Mouse (Mus musculus) activated CD4-positive, CD25-positive, alpha-beta regulatory T cell, adult 9 weeks (primary cell): Measurements from ENCODE around the gene Zfp160. TPM values are rescaled to one million over a fixed set of nuclear protein-coding genes. Genes with fewer than 3 reads are reported as not detected.

Experiments
- polyA plus RNA-seq: library from polyadenylated mRNA; unstranded; fragments of 100-300 nt; shearing (Covaris generic); gene quantifications from one replicate; pipeline ENCODE4 v1.2.1, GENCODE M21; 2017

Zfp160 gene
- 21.7 TPM for polyA plus RNA-seq

DNA sequence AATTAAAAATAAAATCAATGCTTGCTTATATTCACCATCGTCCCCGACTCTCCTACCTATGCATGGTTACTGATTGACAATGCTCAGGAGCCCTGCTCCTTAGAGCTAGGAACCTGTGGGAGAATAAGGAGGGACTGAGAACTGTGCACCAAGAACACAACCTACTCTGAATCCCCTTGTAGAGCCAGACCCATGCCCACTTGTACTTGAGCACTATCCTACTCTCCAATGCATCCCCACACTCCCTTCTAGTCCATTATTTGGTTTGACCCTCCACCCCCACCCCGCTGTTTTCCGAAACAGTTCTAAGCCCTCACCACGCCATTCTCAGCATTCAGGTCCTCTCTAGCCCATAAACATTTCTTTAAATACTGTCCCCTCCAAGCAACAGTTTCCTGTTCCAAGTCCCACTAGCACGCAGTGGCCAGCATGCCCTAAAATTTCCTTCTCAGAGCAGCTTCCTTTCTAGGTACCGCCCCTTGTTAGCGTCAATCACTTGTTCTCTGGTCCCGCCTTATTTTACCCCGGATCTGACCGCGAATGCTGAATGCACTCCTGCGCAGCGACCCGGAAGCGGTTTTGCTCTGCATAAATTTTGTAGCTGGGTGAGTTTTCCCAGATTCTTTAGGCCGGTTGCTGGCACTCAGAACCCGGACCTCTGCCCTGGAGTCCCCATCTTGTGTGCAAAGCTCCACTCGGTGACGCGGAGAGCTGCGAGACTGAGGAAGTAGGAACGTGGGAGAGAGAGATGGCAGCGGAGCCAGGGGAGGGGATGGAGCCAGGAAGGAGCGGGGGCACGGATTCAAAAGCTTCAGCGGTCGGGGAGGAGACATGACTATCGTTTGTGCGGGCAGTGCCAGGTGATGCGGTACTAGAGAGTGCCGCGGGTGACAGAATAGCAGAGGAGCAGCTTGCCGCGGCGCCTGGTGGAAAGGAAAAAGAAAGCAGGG, at the start of gene Zfp160:
Gene Zfp160 (plus strand): TSS at position 522 of the 950 bp plus-strand sequence.

DNA sequence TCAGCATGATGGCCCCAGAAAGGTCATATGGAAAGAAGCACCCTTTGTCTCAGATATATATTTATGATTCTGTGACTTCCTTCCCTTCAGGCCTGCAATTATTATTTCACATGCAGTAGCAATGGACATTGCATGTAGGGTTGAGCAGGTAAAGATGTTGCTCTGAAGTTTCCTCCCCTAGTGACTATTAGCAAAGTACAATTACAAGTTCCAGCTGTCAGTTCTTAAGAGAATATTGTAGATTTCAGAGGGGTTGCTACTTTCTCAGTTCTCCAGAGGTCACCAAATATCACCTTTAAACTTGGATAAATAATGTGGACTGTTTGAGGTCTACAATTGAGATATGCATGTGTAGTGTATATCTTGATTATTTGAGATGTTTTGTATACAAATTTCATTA, 12.3 kb upstream of the Zfp160 start, which contains the start of gene Vmn1r233:
Gene Vmn1r233 (minus strand): TSS at position 101 of the 400 bp plus-strand sequence.

Other genes starting within 250 kb of the Zfp160 start
- gene Vmn1r228, start 222.7 kb upstream of the Zfp160 start, polyA plus RNA-seq = not detected
- 0.02 TPM for gene Vmn1r229, start 197.3 kb upstream of the Zfp160 start, polyA plus RNA-seq
- gene Vmn1r230, start 168.5 kb upstream of the Zfp160 start, polyA plus RNA-seq = not detected
- not detected for gene Vmn1r231, start 103.8 kb upstream of the Zfp160 start, polyA plus RNA-seq
- not detected for gene Vmn1r232, start 89.2 kb upstream of the Zfp160 start, polyA plus RNA-seq
- gene Ppp2r1a, start 63.6 kb upstream of the Zfp160 start, polyA plus RNA-seq = 312 TPM
- gene Vmn1r233, start 12.4 kb upstream of the Zfp160 start, polyA plus RNA-seq = not detected
- not detected for gene Vmn1r234, start 217.2 kb downstream of the Zfp160 start, polyA plus RNA-seq
- not detected for gene Vmn1r235, start 247.5 kb downstream of the Zfp160 start, polyA plus RNA-seq